Mouse (Mus musculus): Measurements from ENCODE around the gene Gm6351.
"Not testable (repeated sequence)": the region's sequence is repeated elsewhere in the genome, so short reads cannot be mapped to it uniquely, and the experiment has no call there.

Gene Gm6351

DNA sequence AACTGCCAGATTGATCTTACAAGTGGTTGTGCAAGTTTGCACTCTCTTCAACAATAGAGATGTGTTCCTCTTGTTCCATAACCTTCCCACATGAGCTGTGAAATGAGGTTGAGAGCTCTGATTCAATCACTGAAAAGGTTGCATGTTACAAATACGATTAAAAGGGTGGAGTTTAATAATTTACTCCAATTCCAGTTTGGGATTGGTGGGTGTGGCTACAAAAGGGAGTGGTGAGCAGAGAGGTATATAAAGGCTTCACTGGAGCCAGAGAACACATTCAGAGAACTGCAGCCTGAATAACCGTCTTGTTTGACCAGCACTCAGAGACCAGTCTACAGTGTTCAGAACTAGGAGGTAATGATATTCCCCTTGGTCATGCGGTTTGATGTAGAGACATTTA, at the start of gene Gm6351:
TSS of gene Gm6351 (plus strand) at position 301 of the 400 bp plus-strand sequence.
- in situ Hi-C loops (cut with MboI; ENCODE audit: unreplicated experiment in 2 of 2), result not testable (repeated sequence)

DNA sequence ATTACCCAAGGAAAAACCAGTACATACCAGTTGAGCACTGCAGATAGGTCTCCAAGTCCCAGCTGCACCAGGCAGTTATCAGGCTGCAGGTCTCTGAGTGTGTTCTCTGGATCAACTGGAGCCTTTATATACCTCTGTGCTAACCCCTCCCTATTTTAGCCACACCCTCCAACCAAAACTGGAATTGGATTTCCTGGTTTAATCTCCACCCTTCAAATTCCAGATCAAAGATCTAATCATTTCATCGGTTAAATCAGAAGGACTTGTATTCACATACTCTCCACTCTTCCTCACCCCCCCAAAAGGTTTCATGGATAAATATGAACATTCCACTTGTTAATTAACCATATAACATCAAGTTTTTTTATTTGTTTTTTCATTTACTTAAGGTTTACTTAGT, 5.7 kb upstream of the Gm6351 start, which contains the start of gene BC061212:
TSS of gene BC061212 (minus strand) at position 101 of the 400 bp plus-strand sequence.
- in situ Hi-C loops (cut with MboI; ENCODE audit: unreplicated experiment in 2 of 2), result not testable (repeated sequence)
